Mouse (Mus musculus): Measurements from ENCODE around the gene Smc3. TPM values are rescaled to one million over a fixed set of nuclear protein-coding genes. Genes with fewer than 3 reads are reported as not detected.
A peak's percentile ranks its signal among the peaks of the same experiment; 100 is the strongest.
"Not testable (repeated sequence)": the region's sequence is repeated elsewhere in the genome, so short reads cannot be mapped to it uniquely, and the experiment has no call there.

Gene Smc3
- total RNA-seq, 2 experiments from 2014 or later: 35.0 to 37.1 TPM

- DNase-seq (ENCODE audit: low spot score in 2 of 2): no peak
- intact Hi-C loops (cut with DNase I): loop anchor here (5.0 kb wide), 1 partner anchor 328 kb away; no protein-coding TSS in a partner anchor
Observed at GRCm38 (mm10) chr19:53575296-53576010, 24.7 kb upstream of the Smc3 start.

DNA sequence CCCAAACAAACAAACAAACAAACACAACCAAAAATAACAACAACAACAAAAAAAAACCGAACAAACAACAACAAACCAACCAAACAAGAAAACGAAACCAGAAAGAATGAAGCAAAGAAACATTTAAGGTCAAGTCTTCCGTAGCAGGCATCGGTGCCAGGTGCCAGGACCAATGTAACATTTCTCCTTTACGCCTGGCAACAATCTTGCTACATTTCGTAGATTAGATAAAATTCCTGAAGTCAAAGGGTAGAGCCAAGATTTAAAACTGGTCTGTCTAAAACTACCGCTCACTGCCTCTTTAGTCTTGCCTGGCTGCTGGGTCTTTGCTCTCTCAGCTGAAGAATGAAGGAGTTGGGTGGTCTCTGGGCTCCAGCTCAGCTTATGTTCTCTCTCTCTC lies 24.1 kb upstream of the Smc3 start:
- no peak for DNase-seq (ENCODE audit: low spot score in 2 of 2)

GRCm38 (mm10) chr19:53577025-53577800 lies 23.0 kb upstream of the Smc3 start:
- DNase-seq (ENCODE audit: low spot score in 2 of 2): no peak
- intact Hi-C loops (cut with DNase I): loop anchor here (5.0 kb wide), 1 partner anchor 330 kb away; no protein-coding TSS in a partner anchor

More for the DNA sequence above, 24.1 kb upstream of the Smc3 start:
- intact Hi-C loops (cut with DNase I): loop anchor here (5.0 kb wide), 1 partner anchor 329 kb away; no protein-coding TSS in a partner anchor

GRCm38 (mm10) chr19:53578597-53579252 lies 21.5 kb upstream of the Smc3 start:
- intact Hi-C loops (cut with DNase I): loop anchor here (1.0 to 5.0 kb wide), 3 partner anchors 158 to 331 kb away; no protein-coding TSS in a partner anchor
- peak; percentile 67 to 72 for DNase-seq (ENCODE audit: low spot score in 2 of 2)

DNA sequence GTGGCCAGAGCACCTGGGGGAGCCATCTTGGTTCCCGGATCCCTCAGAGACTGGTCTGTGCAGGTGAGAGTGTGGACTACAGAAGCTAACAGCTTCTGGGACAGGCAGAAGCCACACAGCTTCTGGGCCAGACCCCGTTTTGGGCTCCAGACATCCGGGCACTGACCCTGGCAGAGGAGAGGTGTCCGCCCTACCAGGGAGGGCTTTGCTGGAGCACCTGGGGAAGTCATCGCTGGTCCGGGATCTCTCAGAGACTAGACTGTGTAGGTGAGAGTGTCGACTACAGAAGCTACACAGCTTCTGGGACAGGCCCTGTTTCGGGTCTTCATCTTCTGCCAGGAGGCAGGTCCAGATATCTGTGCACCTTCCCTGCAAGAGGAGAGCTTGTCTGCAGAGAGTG lies 19.9 kb upstream of the Smc3 start:
- intact Hi-C loops (cut with DNase I); DNase-seq (ENCODE audit: low spot score in 2 of 2): not testable (repeated sequence)

DNA sequence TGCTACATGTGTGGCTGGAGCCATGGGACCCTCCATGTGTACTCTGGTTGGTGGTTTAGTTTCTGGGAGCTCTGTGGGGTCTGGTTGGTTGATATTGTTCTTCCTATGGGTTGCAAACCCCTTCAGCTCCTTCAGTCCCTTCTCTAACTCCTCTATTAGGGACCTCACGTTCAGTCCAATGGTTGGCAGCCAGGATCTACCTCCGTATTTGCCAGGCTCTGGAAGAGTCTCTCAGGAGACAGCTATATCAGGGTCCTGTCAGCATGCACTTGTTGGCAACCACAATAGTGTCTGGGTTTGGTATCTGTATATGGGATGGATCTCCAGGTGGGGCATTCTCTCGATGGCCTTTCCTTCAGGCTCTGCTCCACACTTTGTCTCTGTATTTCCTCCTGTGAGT lies 12.5 kb upstream of the Smc3 start:
- intact Hi-C loops (cut with DNase I); DNase-seq (ENCODE audit: low spot score in 2 of 2): not testable (repeated sequence)

DNA sequence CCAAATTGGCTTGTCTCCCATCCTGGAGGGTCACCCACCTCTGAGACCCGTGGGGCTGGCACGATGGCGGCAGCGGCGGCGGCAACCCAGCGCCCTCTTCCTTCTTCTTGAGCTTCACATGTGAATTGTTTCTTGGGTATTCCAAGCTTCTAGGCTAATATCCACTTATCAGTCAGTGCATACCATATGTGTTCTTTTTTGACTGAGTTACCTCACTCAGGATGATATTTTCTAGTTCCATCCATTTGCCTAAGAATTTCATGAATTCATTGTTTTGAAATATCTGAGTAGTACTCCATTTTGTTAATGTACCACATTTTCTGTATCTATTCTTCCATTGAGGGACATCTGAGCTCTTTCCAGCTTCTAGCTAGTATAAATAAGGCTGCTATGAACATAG lies 11.2 kb upstream of the Smc3 start, which contains the start of gene Nutf2-ps1:
TSS of gene Nutf2-ps1 (minus strand) at position 101 of the 400 bp plus-strand sequence.
- DNase-seq (ENCODE audit: low spot score in 2 of 2); intact Hi-C loops (cut with DNase I): not testable (repeated sequence)

- no peak for DNase-seq (ENCODE audit: low spot score in 2 of 2)
- intact Hi-C loops (cut with DNase I): loop anchor here (5.0 kb wide), 1 partner anchor 165 kb away; no protein-coding TSS in a partner anchor
Observed at GRCm38 (mm10) chr19:53596723-53597474, 3.3 kb upstream of the Smc3 start.

DNA sequence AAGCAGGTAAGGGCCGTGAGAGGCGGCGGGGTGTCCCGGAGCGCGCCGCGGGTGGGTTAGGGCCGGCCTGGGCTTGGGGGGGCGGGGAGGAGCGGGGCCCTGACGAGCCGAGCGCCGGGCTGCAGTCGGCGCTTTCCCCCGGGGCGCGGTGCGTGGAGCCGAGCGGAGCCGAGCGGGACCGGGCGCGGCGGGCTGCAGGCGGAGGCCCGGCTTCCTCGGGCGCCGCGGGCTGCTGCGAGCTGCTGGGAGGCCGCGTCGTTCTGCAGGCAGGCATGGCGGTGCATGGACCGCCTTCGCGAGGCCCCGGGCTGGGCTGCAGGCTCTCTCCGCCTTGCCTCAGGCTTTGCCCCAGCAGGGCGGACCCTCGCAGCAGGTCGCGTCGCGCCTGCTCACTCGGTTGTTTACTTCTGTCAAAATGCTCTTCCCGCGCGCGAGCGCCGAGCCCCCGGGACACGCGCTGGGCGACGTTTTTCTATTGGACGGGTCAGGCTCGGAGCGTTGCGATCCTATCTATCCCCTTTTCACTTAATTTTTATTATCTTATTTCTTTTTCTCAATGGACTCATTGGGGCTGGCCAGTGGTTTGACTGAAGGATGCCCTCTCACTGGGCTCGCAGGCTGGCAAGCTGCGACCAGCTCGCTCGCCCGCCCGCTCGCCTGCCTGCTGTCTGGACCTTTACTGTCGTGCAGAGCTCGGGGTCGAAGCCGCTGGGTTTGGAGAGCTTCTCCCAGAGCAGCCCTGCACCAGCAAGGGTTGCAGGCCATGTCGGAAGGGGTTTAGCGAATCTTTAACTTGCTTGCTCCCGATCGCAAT lies 558 bp downstream of the Smc3 start:
- DNase-seq (ENCODE audit: low spot score in 2 of 2): peak; percentile 48 to 59
- intact Hi-C loops (cut with DNase I): loop anchor here (5.0 kb wide), 1 partner anchor 37 kb away; no protein-coding TSS in a partner anchor

GRCm38 (mm10) chr19:53601363-53601655 lies 1.1 kb downstream of the Smc3 start:
- intact Hi-C loops (cut with DNase I): loop anchor here (5.0 kb wide), 1 partner anchor 36 kb away; no protein-coding TSS in a partner anchor

GRCm38 (mm10) chr19:53608921-53609320 lies 8.7 kb downstream of the Smc3 start:
- intact Hi-C loops (cut with DNase I): no loop called here
- DNase-seq (ENCODE audit: low spot score in 2 of 2): peak in 1 of 2 experiments; percentile 14

More at GRCm38 (mm10) chr19:53601363-53601655, 1.1 kb downstream of the Smc3 start:
- no peak for DNase-seq (ENCODE audit: low spot score in 2 of 2)

- no peak for DNase-seq (ENCODE audit: low spot score in 2 of 2)
- intact Hi-C loops (cut with DNase I): no loop called here
Observed at GRCm38 (mm10) chr19:53621681-53622080, 21.5 kb downstream of the Smc3 start.

DNA sequence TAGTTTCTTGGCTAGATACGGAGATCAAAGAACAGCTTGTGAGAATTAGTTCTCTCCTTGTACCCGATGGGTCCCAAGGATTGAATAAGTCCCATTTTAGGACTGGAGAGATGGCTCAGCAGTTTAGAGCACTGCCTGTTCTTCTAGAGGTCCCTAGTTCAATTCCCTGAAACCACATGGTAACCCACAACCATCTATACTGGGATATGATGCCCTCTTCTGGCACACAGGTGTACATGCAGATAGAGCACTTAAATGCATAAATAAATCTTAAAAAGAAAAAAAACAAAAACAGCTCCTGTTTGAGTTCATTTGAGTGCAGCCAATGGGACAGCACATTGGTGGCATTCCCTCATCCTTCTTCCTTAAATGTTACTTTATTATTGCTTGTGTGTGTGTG lies 37.8 kb downstream of the Smc3 start:
- intact Hi-C loops (cut with DNase I): loop anchor here (5.0 kb wide), 1 partner anchor 36 kb away; the partner anchor contains the start of gene Smc3
- no peak for DNase-seq (ENCODE audit: low spot score in 2 of 2)

GRCm38 (mm10) chr19:53638727-53639126 lies 38.5 kb downstream of the Smc3 start:
- no peak for DNase-seq (ENCODE audit: low spot score in 2 of 2)
- intact Hi-C loops (cut with DNase I): loop anchor here (5.0 kb wide), 1 partner anchor 36 kb away; the partner anchor contains the start of gene Smc3

DNA sequence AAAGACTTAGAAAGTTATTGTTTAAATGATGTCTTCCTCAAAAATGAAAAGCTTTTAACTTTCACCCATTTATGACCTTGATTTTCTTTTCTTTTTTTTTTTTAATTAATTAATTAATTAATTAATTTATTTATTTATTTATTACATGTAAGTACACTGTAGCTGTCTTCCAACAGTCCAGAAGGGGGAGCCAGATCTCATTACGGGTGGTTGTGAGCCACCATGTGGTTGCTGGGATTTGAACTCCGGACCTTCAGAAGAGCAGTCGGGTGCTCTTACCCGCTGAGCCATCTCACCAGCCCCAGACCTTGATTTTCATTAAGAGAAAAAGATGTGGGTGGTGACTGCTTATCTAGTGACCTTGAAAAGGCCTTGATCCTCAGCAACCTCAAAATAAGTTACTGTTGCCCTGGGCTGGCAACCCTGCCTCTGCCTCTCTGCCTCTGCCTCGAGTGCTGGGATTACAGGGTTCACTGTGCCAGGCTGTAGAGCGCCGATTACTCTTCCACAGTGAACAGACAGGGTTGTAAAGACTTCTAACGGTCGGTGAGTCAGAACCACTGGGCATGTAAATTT lies 43.9 kb downstream of the Smc3 start:
- intact Hi-C loops (cut with DNase I): loop anchor here (10.0 kb wide), 1 partner anchor 1441 kb away; no protein-coding TSS in a partner anchor
- DNase-seq (ENCODE audit: low spot score in 2 of 2): no peak

GRCm38 (mm10) chr19:53647301-53647700 lies 47.1 kb downstream of the Smc3 start:
- intact Hi-C loops (cut with DNase I): loop anchor here (5.0 to 10.0 kb wide), 2 partner anchors 280 to 1438 kb away; no protein-coding TSS in a partner anchor
- no peak for DNase-seq (ENCODE audit: low spot score in 2 of 2)

DNA sequence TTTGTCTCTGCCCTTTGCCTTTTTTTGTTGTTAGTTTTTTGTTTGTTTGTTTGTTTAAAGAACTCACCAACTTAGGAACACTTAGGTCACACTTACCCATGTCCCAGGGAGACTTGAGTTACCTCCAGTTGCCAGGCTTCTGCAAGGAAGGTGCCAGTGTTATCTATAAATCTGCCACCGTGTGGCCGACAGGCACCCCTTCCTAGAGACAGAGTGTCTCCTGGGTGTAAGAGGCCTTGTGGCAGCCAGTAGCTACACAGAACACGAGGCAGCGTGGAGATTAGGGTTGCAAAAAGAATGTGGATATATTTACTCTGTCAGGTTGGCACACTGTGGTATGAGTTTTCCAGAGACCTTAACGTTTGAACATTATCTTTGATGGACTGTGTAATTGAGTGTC lies 47.9 kb downstream of the Smc3 start:
- intact Hi-C loops (cut with DNase I): loop anchor here (2.0 to 10.0 kb wide), 5 partner anchors 57 to 1437 kb away; no protein-coding TSS in a partner anchor
- peak in 1 of 2 experiments; percentile 18 for DNase-seq (ENCODE audit: low spot score in 2 of 2)

Data from left cerebral cortex, postnatal 25 days (tissue).